Mouse (Mus musculus) MEL (cell line): Measurements from ENCODE around the gene Dcakd.

Experiments used
- CTCF ChIP-seq, 3 experiments: IDR thresholded peaks in 2 of 3; conservative IDR thresholded peaks in 1 of 3; 2 replicates each; pipeline ENCODE4 v1.5.1; 2011 to 2012; ENCODE audit warnings: low read length in 3 of 3, low read depth in 2 of 3, mild to moderate bottlenecking in 2 of 3, improper control_type of control experiment in 1 of 3, inconsistent platforms in 1 of 3, mixed read lengths in 1 of 3, moderate library complexity in 1 of 3; ENCODE audit not compliant: control insufficient read depth in 1 of 3, insufficient read depth in 1 of 3, poor library complexity in 1 of 3, severe bottlenecking in 1 of 3
- MAFK ChIP-seq: IDR thresholded peaks from 2 replicates; pipeline ENCODE4 v1.6.1; 2011; ENCODE audit warnings: low read depth, mild to moderate bottlenecking, low read length, improper control_type of control experiment, borderline replicate concordance
- RAD21 ChIP-seq: IDR thresholded peaks from 2 replicates; pipeline ENCODE4 v1.6.1; 2011; ENCODE audit warnings: mild to moderate bottlenecking, low read depth, low read length, improper control_type of control experiment
- UBTF ChIP-seq: IDR thresholded peaks from 2 replicates; pipeline ENCODE4 v1.6.1; 2012; ENCODE audit warnings: low read depth, mild to moderate bottlenecking, inconsistent platforms, low read length, improper control_type of control experiment, moderate library complexity, borderline replicate concordance; ENCODE audit not compliant: insufficient read depth

DNA sequence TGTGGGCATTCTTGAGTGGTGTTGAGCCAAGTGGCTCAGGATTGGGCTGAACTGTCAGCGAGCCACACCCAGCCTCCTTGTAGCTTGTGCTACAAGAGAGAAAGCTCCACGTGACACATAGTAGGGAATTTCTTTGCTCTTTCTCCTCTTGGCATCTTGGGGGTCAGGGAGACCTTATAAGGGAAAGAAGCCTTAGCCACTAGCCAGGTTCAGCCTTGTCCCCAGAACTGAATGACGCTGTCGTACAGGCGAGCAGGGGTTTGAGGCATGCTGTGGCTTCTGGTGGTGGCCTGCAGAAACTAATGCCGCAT, 38.9 kb upstream of the Dcakd start:
- no peak for TF ChIP-seq RAD21
- no peak for TF ChIP-seq CTCF (IDR thresholded peaks at IDR 0.05 in 2 of 3, conservative IDR thresholded peaks at IDR 0.05 in 1 of 3; ENCODE audit: control insufficient read depth in 1 of 3, insufficient read depth in 1 of 3, low read depth in 2 of 3, low read length in 3 of 3, poor library complexity in 1 of 3, severe bottlenecking in 1 of 3)
- no peak for TF ChIP-seq MAFK
- TF ChIP-seq UBTF = no peak
